Mouse (Mus musculus): ENCODE results near the gene Endov. TPM values are rescaled to one million over a fixed set of nuclear protein-coding genes. Genes with fewer than 3 reads are reported as not detected.
A peak's percentile ranks its signal among the peaks of the same experiment; 100 is the strongest.

The Endov gene
- total and polyA plus RNA-seq, 3 experiments = 13.0 to 18.5 (median 13.3) TPM

- no peak overlapping the region for H3K9ac ChIP-seq (ENCODE audit: insufficient read depth, low read depth)
- H3K27me3 ChIP-seq (replicated peaks) = no peaks in the 10 kb centered on the region
- no peaks in the 10 kb centered on the region for H3K4me1 ChIP-seq (ENCODE audit: control insufficient read depth in 1 of 2, insufficient read depth in 2 of 2)
- TF ChIP-seq CTCF (conservative IDR thresholded peaks at IDR 0.05 in 1 of 2, IDR thresholded peaks at IDR 0.05 in 1 of 2; ENCODE audit: low read depth in 2 of 2, low read length in 2 of 2) (no peak), NRF1 (IDR thresholded peaks at IDR 0.05; ENCODE audit: low read depth, low read length) (no peak), MAZ (IDR thresholded peaks at IDR 0.05; ENCODE audit: low read depth, low read length) (no peak), UBTF (IDR thresholded peaks at IDR 0.05; ENCODE audit: low read depth, low read length) (no peak), BHLHE40 (IDR thresholded peaks at IDR 0.05; ENCODE audit: low read depth, low read length) (no peak), JUND (conservative IDR thresholded peaks at IDR 0.05; ENCODE audit: low read depth, low read length) (no peak), E2F4 (IDR thresholded peaks at IDR 0.05; ENCODE audit: insufficient replicate concordance, low read depth, low read length) (no peak), TBP (conservative IDR thresholded peaks at IDR 0.05; ENCODE audit: low read depth, low read length) (no peak), PAX5 (IDR thresholded peaks at IDR 0.05; ENCODE audit: low read length) (no peak), ZKSCAN1 (IDR thresholded peaks at IDR 0.05; ENCODE audit: borderline replicate concordance, low read depth, low read length) (no peak), USF2 (conservative IDR thresholded peaks at IDR 0.05; ENCODE audit: low read depth, low read length) (no peak)
- no peak overlapping the region for H3K27ac ChIP-seq (ENCODE audit: insufficient read depth, low read depth)
- H3K9me3 ChIP-seq (replicated peaks; ENCODE audit: low read length) = no peaks in the 10 kb centered on the region
- no peak overlapping the region for H3K4me2 ChIP-seq (ENCODE audit: insufficient read depth, low read depth, poor library complexity, severe bottlenecking)
- peaks cover 75 to 79% of the 10 kb centered on the region in 2 experiments for H3K36me3 ChIP-seq (replicated peaks in 1 of 2; ENCODE audit: control insufficient read depth in 1 of 2, insufficient read depth in 1 of 2, low read length in 1 of 2)
- in situ Hi-C loops (cut with MboI; ENCODE audit: low pct_ligation_motif_present, low pct_unique_long_range_greater_than_20kb, low sequenced_read_pairs) = no loop called here
- H3K79me2 ChIP-seq (replicated peaks; ENCODE audit: control insufficient read depth, extremely low read depth, insufficient read depth, poor library complexity, severe bottlenecking) = no peaks in the 10 kb centered on the region
- dilution Hi-C loops (cut with MboI; ENCODE audit: extremely low pct_ligation_motif_present, extremely low pct_unique_long_range_greater_than_20kb, low sequenced_read_pairs) = no loop called here
- no peak overlapping the region for H3K4me3 ChIP-seq (replicated peaks in 1 of 3; ENCODE audit: low read depth in 2 of 3, low read length in 2 of 3, poor library complexity in 1 of 3)
- no peak for DNase-seq (ENCODE audit: extremely low read depth)
Observed at GRCm38 (mm10) chr11:119456097-119456496, 35.0 kb upstream of the Endov start.

- no peak for DNase-seq (ENCODE audit: extremely low read depth)
- Histone ChIP-seq H3K4me3 (replicated peaks in 1 of 3; ENCODE audit: low read depth in 2 of 3, low read length in 2 of 3, poor library complexity in 1 of 3) (no peak overlapping the region), H3K79me2 (replicated peaks; ENCODE audit: control insufficient read depth, extremely low read depth, insufficient read depth, poor library complexity, severe bottlenecking) (no peaks in the 10 kb centered on the region), H3K27me3 (replicated peaks) (no peaks in the 10 kb centered on the region), H3K9me3 (replicated peaks; ENCODE audit: low read length) (no peaks in the 10 kb centered on the region), H3K4me1 (ENCODE audit: control insufficient read depth in 1 of 2, insufficient read depth in 2 of 2) (no peaks in the 10 kb centered on the region), H3K4me2 (ENCODE audit: insufficient read depth, low read depth, poor library complexity, severe bottlenecking) (no peak overlapping the region), H3K36me3 (replicated peaks in 1 of 2; ENCODE audit: control insufficient read depth in 1 of 2, insufficient read depth in 1 of 2, low read length in 1 of 2) (peaks cover 78 to 88% of the 10 kb centered on the region in 2 experiments), H3K27ac (ENCODE audit: insufficient read depth, low read depth) (no peak overlapping the region), H3K9ac (ENCODE audit: insufficient read depth, low read depth) (no peak overlapping the region)
- in situ Hi-C loops (cut with MboI; ENCODE audit: low pct_ligation_motif_present, low pct_unique_long_range_greater_than_20kb, low sequenced_read_pairs) = no loop called here
- dilution Hi-C loops (cut with MboI; ENCODE audit: extremely low pct_ligation_motif_present, extremely low pct_unique_long_range_greater_than_20kb, low sequenced_read_pairs) = no loop called here
- TF ChIP-seq MAX (IDR thresholded peaks at IDR 0.05; ENCODE audit: low read length) = no peak
Observed at GRCm38 (mm10) chr11:119477876-119478275, 13.3 kb upstream of the Endov start.

- H3K36me3 ChIP-seq (replicated peaks in 1 of 2; ENCODE audit: control insufficient read depth in 1 of 2, insufficient read depth in 1 of 2, low read length in 1 of 2) = peaks cover 15 to 62% of the 10 kb centered on the region in 2 experiments
- peaks cover 5 to 21% of the 10 kb centered on the region in 2 experiments; a peak in 3 of 4 replicates for H3K4me1 ChIP-seq (ENCODE audit: control insufficient read depth in 1 of 2, insufficient read depth in 2 of 2)
- peak overlapping the region; percentile 70 to 88 (median 84) for H3K4me3 ChIP-seq (replicated peaks in 1 of 3; ENCODE audit: low read depth in 2 of 3, low read length in 2 of 3, poor library complexity in 1 of 3)
- DNase-seq (ENCODE audit: extremely low read depth) = no peak
- in situ Hi-C loops (cut with MboI; ENCODE audit: low pct_ligation_motif_present, low pct_unique_long_range_greater_than_20kb, low sequenced_read_pairs) = loop anchor here (10.0 kb wide), 1 partner anchor 493 kb away; no protein-coding TSS in a partner anchor
- H3K79me2 ChIP-seq (replicated peaks; ENCODE audit: control insufficient read depth, extremely low read depth, insufficient read depth, poor library complexity, severe bottlenecking) = peaks cover 12% of the 10 kb centered on the region
- H3K4me2 ChIP-seq (ENCODE audit: insufficient read depth, low read depth, poor library complexity, severe bottlenecking) = peak overlapping the region; percentile 93
- TF ChIP-seq ZKSCAN1 (IDR thresholded peaks at IDR 0.05; ENCODE audit: borderline replicate concordance, low read depth, low read length) (no peak), GABPA (IDR thresholded peaks at IDR 0.05; ENCODE audit: insufficient replicate concordance, low read depth, low read length) (no peak), CHD1 (IDR thresholded peaks at IDR 0.05; ENCODE audit: low read depth, low read length) (0 out of 2 replicates have a peak, but pooled peaks have one; percentile 73)
- no peaks in the 10 kb centered on the region for H3K27me3 ChIP-seq (replicated peaks)
- peak overlapping the region; percentile 25; the same call in 1 of the 2 replicates for H3K27ac ChIP-seq (ENCODE audit: insufficient read depth, low read depth)
- dilution Hi-C loops (cut with MboI; ENCODE audit: extremely low pct_ligation_motif_present, extremely low pct_unique_long_range_greater_than_20kb, low sequenced_read_pairs) = no loop called here
- H3K9ac ChIP-seq (ENCODE audit: insufficient read depth, low read depth) = peak overlapping the region; percentile 97
- H3K9me3 ChIP-seq (replicated peaks; ENCODE audit: low read length) = no peaks in the 10 kb centered on the region
Observed at GRCm38 (mm10) chr11:119491690-119492087, 542 bp downstream of the Endov start.
